Mouse (Mus musculus) MEL (cell line): ENCODE data around the gene Ppp1r9b. TPM values are rescaled to one million over a fixed set of nuclear protein-coding genes. Genes with fewer than 3 reads are reported as not detected.

ENCODE experiments used
- DNase-seq: peaks from one replicate; pipeline ENCODE4 v3.0.0; 2011; ENCODE audit warnings: low read depth, low spot score
- H3K27ac ChIP-seq: 2 replicates; pipeline ENCODE4 v1.5.1; 2012; ENCODE audit warnings: low read depth, mild to moderate bottlenecking, control low read depth, low read length, moderate library complexity; ENCODE audit not compliant: control insufficient read depth
- H3K27me3 ChIP-seq, 2 experiments: fragments of 150-350 bp in 1 of 2; sonication (generic) in 1 of 2; 2 replicates each; pipeline ENCODE4 v1.6.1; 2012; ENCODE audit warnings: low read length in 2 of 2, mild to moderate bottlenecking in 2 of 2, improper control_type of control experiment in 1 of 2, moderate library complexity in 1 of 2; ENCODE audit not compliant: insufficient read depth in 2 of 2, control insufficient read depth in 1 of 2
- H3K36me3 ChIP-seq, 2 experiments: 2 replicates each; pipeline ENCODE4 v1.6.1; 2012 to 2014; ENCODE audit warnings: low read length in 2 of 2, improper control_type of control experiment in 1 of 2, inconsistent platforms in 1 of 2, mild to moderate bottlenecking in 1 of 2; ENCODE audit not compliant: insufficient read depth in 2 of 2, control insufficient read depth in 1 of 2
- H3K4me1 ChIP-seq, 2 experiments: fragments of 150-350 bp in 1 of 2; sonication (generic) in 1 of 2; 2 replicates each; pipeline ENCODE4 v1.6.1; 2012; ENCODE audit warnings: low read length in 2 of 2, improper control_type of control experiment in 1 of 2, mild to moderate bottlenecking in 1 of 2; ENCODE audit not compliant: insufficient read depth in 2 of 2, control insufficient read depth in 1 of 2
- H3K4me3 ChIP-seq, 2 experiments: fragments of 150-350 bp in 1 of 2; sonication (generic) in 1 of 2; 2 replicates each; pipeline ENCODE4 v1.5.1; 2012; ENCODE audit warnings: low read depth in 2 of 2, low read length in 2 of 2, mild to moderate bottlenecking in 2 of 2, moderate library complexity in 2 of 2, control low read depth in 1 of 2, improper control_type of control experiment in 1 of 2; ENCODE audit not compliant: control insufficient read depth in 1 of 2, insufficient read depth in 1 of 2
- H3K79me2 ChIP-seq: 2 replicates; pipeline ENCODE4 v1.6.1; 2012; ENCODE audit warnings: mild to moderate bottlenecking, low read length, moderate library complexity; ENCODE audit not compliant: control insufficient read depth, poor library complexity, insufficient read depth
- H3K9ac ChIP-seq: 2 replicates; pipeline ENCODE4 v1.6.1; 2012; ENCODE audit warnings: low read depth, mild to moderate bottlenecking, control low read depth, low read length, moderate library complexity; ENCODE audit not compliant: control insufficient read depth, poor library complexity, severe bottlenecking
- H3K9me3 ChIP-seq: fragments of 150-350 bp; sonication (generic); replicated peaks from 2 replicates; pipeline ENCODE4 v1.6.1; 2012; ENCODE audit warnings: mild to moderate bottlenecking, low read length, improper control_type of control experiment, moderate library complexity; ENCODE audit not compliant: insufficient read depth
- BHLHE40 ChIP-seq: IDR thresholded peaks from 2 replicates; pipeline ENCODE4 v1.6.1; 2012; ENCODE audit warnings: low read depth, mild to moderate bottlenecking, inconsistent platforms, low read length, improper control_type of control experiment, borderline replicate concordance
- CHD1 ChIP-seq: IDR thresholded peaks from 2 replicates; pipeline ENCODE4 v1.6.1; 2012; ENCODE audit warnings: low read depth, mild to moderate bottlenecking, inconsistent platforms, low read length, improper control_type of control experiment
- CHD2 ChIP-seq: IDR thresholded peaks from 2 replicates; pipeline ENCODE4 v1.6.1; 2011; ENCODE audit warnings: low read length, improper control_type of control experiment
- CTCF ChIP-seq, 3 experiments: IDR thresholded peaks in 2 of 3; conservative IDR thresholded peaks in 1 of 3; 2 replicates each; pipeline ENCODE4 v1.5.1; 2011 to 2012; ENCODE audit warnings: low read length in 3 of 3, low read depth in 2 of 3, mild to moderate bottlenecking in 2 of 3, improper control_type of control experiment in 1 of 3, inconsistent platforms in 1 of 3, mixed read lengths in 1 of 3, moderate library complexity in 1 of 3; ENCODE audit not compliant: control insufficient read depth in 1 of 3, insufficient read depth in 1 of 3, poor library complexity in 1 of 3, severe bottlenecking in 1 of 3
- E2F4 ChIP-seq: IDR thresholded peaks from 2 replicates; pipeline ENCODE4 v1.6.1; 2011; ENCODE audit warnings: low read depth, low read length, improper control_type of control experiment, borderline replicate concordance
- ELF1 ChIP-seq: IDR thresholded peaks from 2 replicates; pipeline ENCODE4 v1.6.1; 2014; ENCODE audit warnings: low read depth, mild to moderate bottlenecking, inconsistent platforms, low read length, improper control_type of control experiment, moderate library complexity
- ETS1 ChIP-seq: IDR thresholded peaks from 2 replicates; pipeline ENCODE4 v1.6.1; 2012; ENCODE audit warnings: low read depth, mild to moderate bottlenecking, inconsistent platforms, low read length, improper control_type of control experiment, moderate library complexity
- GABPA ChIP-seq: IDR thresholded peaks from 2 replicates; pipeline ENCODE4 v1.6.1; 2012; ENCODE audit warnings: low read depth, mild to moderate bottlenecking, inconsistent platforms, low read length, improper control_type of control experiment, moderate library complexity
- GATA1 ChIP-seq: IDR thresholded peaks from 2 replicates; pipeline ENCODE4 v1.6.1; 2011; ENCODE audit warnings: low read depth, low read length, improper control_type of control experiment
- HCFC1 ChIP-seq: IDR thresholded peaks from 2 replicates; pipeline ENCODE4 v1.6.1; 2012; ENCODE audit warnings: low read depth, mild to moderate bottlenecking, inconsistent platforms, low read length, improper control_type of control experiment, moderate library complexity
- JUND ChIP-seq: IDR thresholded peaks from 2 replicates; pipeline ENCODE4 v1.6.1; 2011; ENCODE audit warnings: low read depth, mild to moderate bottlenecking, improper control_type of control experiment, low read length
- KAT2A ChIP-seq: conservative IDR thresholded peaks from 2 replicates; pipeline ENCODE4 v1.6.1; 2012; ENCODE audit warnings: low read depth, low read length, improper control_type of control experiment, inconsistent platforms
- MAX ChIP-seq: IDR thresholded peaks from 2 replicates; pipeline ENCODE4 v1.6.1; 2011; ENCODE audit warnings: low read length, improper control_type of control experiment
- MEF2A ChIP-seq: IDR thresholded peaks from 2 replicates; pipeline ENCODE4 v1.6.1; 2014; ENCODE audit warnings: low read depth, mild to moderate bottlenecking, inconsistent platforms, low read length, improper control_type of control experiment; ENCODE audit not compliant: poor library complexity, insufficient replicate concordance, severe bottlenecking; ENCODE audit errors: extremely low read depth
- MXI1 ChIP-seq: IDR thresholded peaks from 2 replicates; pipeline ENCODE4 v1.6.1; 2011; ENCODE audit warnings: mild to moderate bottlenecking, low read depth, low read length, improper control_type of control experiment
- MYC ChIP-seq: IDR thresholded peaks from 2 replicates; pipeline ENCODE4 v1.6.1; 2011; ENCODE audit warnings: low read depth, mild to moderate bottlenecking, low read length, improper control_type of control experiment, moderate library complexity
- NELFE ChIP-seq: IDR thresholded peaks from 2 replicates; pipeline ENCODE4 v1.6.1; 2011; ENCODE audit warnings: low read depth, low read length, improper control_type of control experiment
- POLR2A ChIP-seq, 2 experiments: IDR thresholded peaks; 2 replicates each; pipeline ENCODE4 v1.6.1; 2011 to 2012; ENCODE audit warnings: low read length in 2 of 2, mild to moderate bottlenecking in 2 of 2, control low read depth in 1 of 2, improper control_type of control experiment in 1 of 2, low read depth in 1 of 2, moderate library complexity in 1 of 2; ENCODE audit not compliant: control insufficient read depth in 1 of 2, insufficient read depth in 1 of 2, poor library complexity in 1 of 2
- POLR2AphosphoS2 ChIP-seq: IDR thresholded peaks from 2 replicates; pipeline ENCODE4 v1.6.1; 2011; ENCODE audit warnings: low read length, improper control_type of control experiment
- RCOR1 ChIP-seq: IDR thresholded peaks from 2 replicates; pipeline ENCODE4 v1.6.1; 2012; ENCODE audit warnings: low read depth, mild to moderate bottlenecking, inconsistent platforms, low read length, improper control_type of control experiment
- SIN3A ChIP-seq: IDR thresholded peaks from 2 replicates; pipeline ENCODE4 v1.6.1; 2012; ENCODE audit warnings: low read length, improper control_type of control experiment, inconsistent platforms
- SMC3 ChIP-seq: IDR thresholded peaks from 2 replicates; pipeline ENCODE4 v1.6.1; 2011; ENCODE audit warnings: low read depth, low read length, improper control_type of control experiment
- TAL1 ChIP-seq: IDR thresholded peaks from 2 replicates; pipeline ENCODE4 v1.6.1; 2012; ENCODE audit warnings: mild to moderate bottlenecking, inconsistent platforms, low read length, moderate library complexity, mixed read lengths
- TCF12 ChIP-seq: IDR thresholded peaks from 2 replicates; pipeline ENCODE4 v1.6.1; 2014; ENCODE audit warnings: low read depth, mild to moderate bottlenecking, inconsistent platforms, low read length, improper control_type of control experiment, moderate library complexity
- USF2 ChIP-seq, 2 experiments: IDR thresholded peaks; 2 replicates each; pipeline ENCODE4 v1.6.1; 2011 to 2012; ENCODE audit warnings: improper control_type of control experiment in 2 of 2, low read length in 2 of 2, borderline replicate concordance in 1 of 2, inconsistent platforms in 1 of 2, low read depth in 1 of 2, mild to moderate bottlenecking in 1 of 2; ENCODE audit not compliant: insufficient read depth in 1 of 2
- ZMIZ1 ChIP-seq: IDR thresholded peaks from 2 replicates; pipeline ENCODE4 v1.6.1; 2012; ENCODE audit warnings: low read depth, mild to moderate bottlenecking, inconsistent platforms, low read length, improper control_type of control experiment, moderate library complexity
- ZNF384 ChIP-seq: IDR thresholded peaks from 2 replicates; pipeline ENCODE4 v1.6.1; 2012; ENCODE audit warnings: low read depth, mild to moderate bottlenecking, inconsistent platforms, low read length, improper control_type of control experiment
- polyA plus RNA-seq, 2 experiments: library from polyadenylated mRNA; stranded (reverse) in 1 of 2; unstranded in 1 of 2; fragments of >175 nt in 1 of 2; fragments of >200 nt in 1 of 2; gene quantifications; 2 replicates each; pipeline versions ENCODE4 v1.2.1 to v1.2.4; 2012; ENCODE audit warnings: low replicate concordance in 2 of 2, low read depth in 1 of 2; ENCODE audit not compliant: insufficient read length in 2 of 2, insufficient read depth in 1 of 2, missing spikeins in 1 of 2
- total RNA-seq: library from RNA; depleted of rRNA; stranded (reverse); fragments of 300-350 nt; gene quantifications from 2 replicates; pipeline ENCODE4 v1.2.3, GENCODE M21; 2012

Ppp1r9b gene
- total and polyA plus RNA-seq, 3 experiments = 47.0 to 169 (median 150) TPM

- H3K36me3 ChIP-seq = peaks cover 0 to 22% of the 10 kb centered on the region in 2 experiments; a peak in 2 of 4 replicates
- no peaks in the 10 kb centered on the region for H3K27me3 ChIP-seq
- H3K9ac ChIP-seq = no peak overlapping the region
- no peak overlapping the region for H3K4me3 ChIP-seq
- H3K9me3 ChIP-seq = no peaks in the 10 kb centered on the region
- no peak overlapping the region for H3K27ac ChIP-seq
- DNase-seq = no peak
- peaks cover 16% of the 10 kb centered on the region for H3K79me2 ChIP-seq
- TF ChIP-seq ZMIZ1 = no peak
- peak; percentile 58 for TF ChIP-seq ETS1
- TF ChIP-seq TCF12 = peak; percentile 50
- no peak for TF ChIP-seq CHD2
- peaks cover 13 to 26% of the 10 kb centered on the region in 2 experiments for H3K4me1 ChIP-seq
Measured at GRCm38 (mm10) chr11:94986435-94986834, 4.4 kb upstream of the Ppp1r9b start.

GRCm38 (mm10) chr11:94987341-94987740 is 3.5 kb upstream of the Ppp1r9b start:
- Histone ChIP-seq H3K4me3 (no peak overlapping the region), H3K27me3 (no peaks in the 10 kb centered on the region), H3K9me3 (no peaks in the 10 kb centered on the region), H3K9ac (peak overlapping the region; percentile 30), H3K4me1 (peaks cover 13 to 26% of the 10 kb centered on the region in 2 experiments), H3K36me3 (peaks cover 0 to 22% of the 10 kb centered on the region in 2 experiments; a peak in 2 of 4 replicates), H3K27ac (peak overlapping the region; percentile 61), H3K79me2 (peaks cover 25% of the 10 kb centered on the region)
- no peak for DNase-seq
- no peak for TF ChIP-seq CHD1
- no peak for TF ChIP-seq CTCF (IDR thresholded peaks at IDR 0.05 in 2 of 3, conservative IDR thresholded peaks at IDR 0.05 in 1 of 3; ENCODE audit: control insufficient read depth in 1 of 3, insufficient read depth in 1 of 3, low read depth in 2 of 3, low read length in 3 of 3, poor library complexity in 1 of 3, severe bottlenecking in 1 of 3)
- no peak for TF ChIP-seq ELF1
- TF ChIP-seq MYC = no peak
- no peak for TF ChIP-seq ETS1
- no peak for TF ChIP-seq POLR2AphosphoS2
- no peak for TF ChIP-seq GATA1
- no peak for TF ChIP-seq RCOR1
- no peak for TF ChIP-seq GABPA
- no peak for TF ChIP-seq E2F4
- no peak for TF ChIP-seq HCFC1
- TF ChIP-seq BHLHE40 = no peak
- TF ChIP-seq ZNF384 = no peak

DNA sequence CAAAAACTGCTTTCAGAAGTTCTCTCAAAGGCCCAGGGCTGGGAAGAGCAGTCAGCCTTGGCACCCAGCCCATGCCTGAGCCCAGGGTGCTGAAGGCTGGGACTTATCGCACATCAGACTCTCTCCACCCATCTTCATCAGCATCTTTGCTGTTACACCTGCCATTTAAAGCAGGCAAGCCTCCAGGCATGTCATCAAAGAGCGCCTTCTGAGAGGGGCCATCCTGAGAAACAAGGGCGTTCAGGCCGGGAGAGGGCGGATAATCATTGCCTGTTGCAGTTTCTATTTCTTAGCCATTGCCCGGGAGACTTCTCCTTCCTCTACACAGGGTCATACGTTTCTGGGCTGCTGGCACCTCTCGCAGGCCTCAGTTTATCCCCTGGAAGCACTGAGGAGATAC is 3.0 kb upstream of the Ppp1r9b start:
- Histone ChIP-seq H3K79me2 (peaks cover 30% of the 10 kb centered on the region), H3K4me1 (peaks cover 13 to 26% of the 10 kb centered on the region in 2 experiments), H3K9ac (peak overlapping the region; percentile 76), H3K27ac (peak overlapping the region; percentile 63), H3K27me3 (no peaks in the 10 kb centered on the region), H3K4me3 (peak overlapping the region; percentile 62 to 79), H3K9me3 (no peaks in the 10 kb centered on the region), H3K36me3 (peaks cover 0 to 22% of the 10 kb centered on the region in 2 experiments; a peak in 2 of 4 replicates)
- peak; percentile 89 for DNase-seq
- no peak for TF ChIP-seq JUND
- peak; percentile 90 for TF ChIP-seq SIN3A
- TF ChIP-seq MXI1 = peak; percentile 63; the same call in 1 of the 2 replicates
- TF ChIP-seq USF2 (IDR thresholded peaks at IDR 0.05; ENCODE audit: borderline replicate concordance in 1 of 2, insufficient read depth in 1 of 2, low read depth in 1 of 2, low read length in 2 of 2) = no peak
- peak; percentile 73 for TF ChIP-seq GATA1
- TF ChIP-seq TAL1 = no peak; the same call in 1 of the 2 replicates
- TF ChIP-seq NELFE = peak; percentile 20; the same call in 1 of the 2 replicates
- no peak for TF ChIP-seq SMC3
- peak; percentile 71 for TF ChIP-seq RCOR1
- TF ChIP-seq MEF2A = 0 out of 2 replicates have a peak, but pooled peaks have one; percentile 54
- peak; percentile 64; the same call in 1 of the 2 replicates for TF ChIP-seq MAX
- TF ChIP-seq POLR2A (IDR thresholded peaks at IDR 0.05; ENCODE audit: control insufficient read depth in 1 of 2, insufficient read depth in 1 of 2, low read depth in 1 of 2, low read length in 2 of 2, poor library complexity in 1 of 2) = peak in 1 of 2 experiments; percentile 50; a peak in 1 of 4 replicates
- TF ChIP-seq ELF1 = 0 out of 2 replicates have a peak, but pooled peaks have one; percentile 6
- TF ChIP-seq KAT2A = no peak
